Comparison of ENCODE assay signal across 10 mouse cellular contexts in the genomic region with DNA sequence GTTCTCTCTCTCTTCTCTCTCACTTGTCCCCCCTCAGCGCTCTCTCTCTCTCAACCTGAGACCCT. TPM values are rescaled to one million over a fixed set of nuclear protein-coding genes. Genes with fewer than 3 reads are reported as not detected.
A peak's percentile ranks its signal among the peaks of the same experiment; 100 is the strongest.
DNase-seq lines count a peak whose midpoint lies in the region; ATAC-seq lines count a peak whose summit lies in the region.
"Had no signal": no experiment of that assay in that cellular context is flagged by ENCODE, and none has a peak within 500 bp of the region (broad histone marks: within the 10 kb centered on the region; RNA-seq: fewer than 3 reads in every experiment).

TSS of gene Trpc5 (minus strand) at position 39 of the 65 bp plus-strand sequence.

- ATAC-seq in heart, embryonic 16.5 days (replicated peaks; ENCODE audit: extremely low read depth, insufficient read depth, low FRiP score) = no peak
- ATAC-seq in embryonic facial prominence, embryonic 12.5 days (ENCODE audit: insufficient number of reproducible peaks, insufficient read depth, low FRiP score, low TSS enrichment) = no peak
- no peak for ATAC-seq in intestine, embryonic 16.5 days
- 0 out of 2 replicates have a peak, but pooled peaks have one; percentile 13 for ATAC-seq in midbrain, embryonic 11.5 days (ENCODE audit: low FRiP score)

- DNase-seq in heart, adult 8-10 months (ENCODE audit: low spot score) = no peak
- no peak for DNase-seq in midbrain, embryonic 11.5 days (ENCODE audit: low spot score, missing footprints)
- no peak for DNase-seq in urinary bladder, postnatal 4 days (ENCODE audit: low spot score in 2 of 2)
- no peak for DNase-seq in retina, postnatal 1 day
- no peak for DNase-seq in ovary, postnatal 36 days (ENCODE audit: low spot score)

- H3K27me3 ChIP-seq in heart, embryonic 16.5 days (ENCODE audit: control insufficient read depth, insufficient read depth, low read length) = peaks cover 2% of the 10 kb centered on the region; the same call in 1 of the 2 replicates
- peaks cover 37% of the 10 kb centered on the region for H3K27me3 ChIP-seq in embryonic facial prominence, embryonic 12.5 days
- H3K27me3 ChIP-seq in intestine, embryonic 16.5 days (replicated peaks; ENCODE audit: control insufficient read depth, insufficient read depth, low read length) = peaks cover 18% of the 10 kb centered on the region; the same call in 1 of the 2 replicates
- peaks cover 14% of the 10 kb centered on the region; the same call in 1 of the 2 replicates for H3K27me3 ChIP-seq in midbrain, embryonic 11.5 days (ENCODE audit: control insufficient read depth, insufficient read depth, low read length)

- H3K9me3 ChIP-seq in heart, embryonic 16.5 days (replicated peaks; ENCODE audit: control insufficient read depth, low read length) = no peaks in the 10 kb centered on the region
- no peaks in the 10 kb centered on the region for H3K9me3 ChIP-seq in embryonic facial prominence, embryonic 12.5 days
- H3K9me3 ChIP-seq in intestine, embryonic 16.5 days (ENCODE audit: control insufficient read depth, low read length) = no peaks in the 10 kb centered on the region
- no peaks in the 10 kb centered on the region for H3K9me3 ChIP-seq in midbrain, embryonic 11.5 days (ENCODE audit: control insufficient read depth, low read length)

- no peak within 1 kb of the TSS for H3K27ac ChIP-seq in heart, embryonic 16.5 days (ENCODE audit: low read length)
- no peak within 1 kb of the TSS for H3K27ac ChIP-seq in embryonic facial prominence, embryonic 12.5 days
- H3K27ac ChIP-seq in intestine, embryonic 16.5 days (ENCODE audit: low read length) = no peak within 1 kb of the TSS
- H3K27ac ChIP-seq in midbrain, embryonic 11.5 days (ENCODE audit: low read depth, low read length) = no peak within 1 kb of the TSS

- peak within 1 kb of the TSS; percentile 55 for H3K9ac ChIP-seq in heart, embryonic 16.5 days (ENCODE audit: low read length)
- peak within 1 kb of the TSS; percentile 33; the same call in 1 of the 2 replicates for H3K9ac ChIP-seq in embryonic facial prominence, embryonic 12.5 days
- peak within 1 kb of the TSS; percentile 37; the same call in 1 of the 2 replicates for H3K9ac ChIP-seq in intestine, embryonic 16.5 days (ENCODE audit: low read depth, low read length)
- H3K9ac ChIP-seq in midbrain, embryonic 11.5 days (ENCODE audit: low read length) = peak within 1 kb of the TSS; percentile 52

- WGBS in heart, embryonic 16.5 days = 17% methylated on average over 1 of the region's 1 CpGs
- WGBS in embryonic facial prominence, embryonic 12.5 days = 17% methylated on average over 1 of the region's 1 CpGs
- 36% methylated on average over 1 of the region's 1 CpGs for whole genome bisulfite sequencing in intestine, embryonic 16.5 days
- 13% methylated on average over 1 of the region's 1 CpGs for WGBS in midbrain, embryonic 11.5 days

- peak within 1 kb of the TSS; percentile 58 for H3K4me3 ChIP-seq in heart, embryonic 16.5 days (ENCODE audit: low read length)
- peak within 1 kb of the TSS; percentile 42 for H3K4me3 ChIP-seq in embryonic facial prominence, embryonic 12.5 days
- peak within 1 kb of the TSS; percentile 46 for H3K4me3 ChIP-seq in intestine, embryonic 16.5 days (ENCODE audit: low read length)
- H3K4me3 ChIP-seq in midbrain, embryonic 11.5 days (ENCODE audit: low read depth, low read length) = peak within 1 kb of the TSS; percentile 40

- H3K36me3 ChIP-seq in heart, embryonic 16.5 days (ENCODE audit: control insufficient read depth, insufficient read depth) = no peaks in the 10 kb centered on the region
- H3K36me3 ChIP-seq in embryonic facial prominence, embryonic 12.5 days = no peaks in the 10 kb centered on the region
- no peaks in the 10 kb centered on the region for H3K36me3 ChIP-seq in intestine, embryonic 16.5 days (ENCODE audit: control insufficient read depth, insufficient read depth, low read length)
- no peaks in the 10 kb centered on the region for H3K36me3 ChIP-seq in midbrain, embryonic 11.5 days (ENCODE audit: control insufficient read depth, insufficient read depth, low read length)

- H3K4me1 ChIP-seq in heart, embryonic 16.5 days (ENCODE audit: control insufficient read depth, insufficient read depth, low read length) = no peaks in the 10 kb centered on the region
- H3K4me1 ChIP-seq in embryonic facial prominence, embryonic 12.5 days = no peaks in the 10 kb centered on the region
- no peaks in the 10 kb centered on the region for H3K4me1 ChIP-seq in intestine, embryonic 16.5 days (ENCODE audit: control insufficient read depth, insufficient read depth, low read length)
- H3K4me1 ChIP-seq in midbrain, embryonic 11.5 days (ENCODE audit: control insufficient read depth, insufficient read depth, low read length) = no peaks in the 10 kb centered on the region

- H3K4me2 ChIP-seq in heart, embryonic 16.5 days (ENCODE audit: low read depth, low read length) = peak within 1 kb of the TSS; percentile 80
- H3K4me2 ChIP-seq in embryonic facial prominence, embryonic 12.5 days (replicated peaks) = peak within 1 kb of the TSS; percentile 66
- H3K4me2 ChIP-seq in intestine, embryonic 16.5 days (ENCODE audit: low read depth, low read length) = peak within 1 kb of the TSS; percentile 76
- peak within 1 kb of the TSS; percentile 58 for H3K4me2 ChIP-seq in midbrain, embryonic 11.5 days

RNA-seq across cellular contexts. Expression of gene Trpc5, which starts in this region (rescaled TPM):
- polyA plus RNA-seq in heart, embryonic 16.5 days (2015; fragmentation: Nextera tagmentation; extraction: Ambion mirVana) = 0.05 and 0.08 TPM in 2 replicates
- total RNA-seq in heart, adult 8-10 months (2022) = not detected
- 0.43 and 0.52 TPM in 2 replicates for polyA plus RNA-seq in embryonic facial prominence, embryonic 12.5 days (2016; fragmentation: Nextera tagmentation; extraction: Ambion mirVana)
- 0.06 and 0.10 TPM in 2 replicates for polyA plus RNA-seq in intestine, embryonic 16.5 days (2015; fragmentation: Nextera tagmentation; extraction: Ambion mirVana)
- polyA plus RNA-seq in midbrain, embryonic 11.5 days (2014; fragmentation: Nextera tagmentation; extraction: Ambion mirVana) = 0.34 and 0.47 TPM in 2 replicates
- total RNA-seq: common myeloid progenitor, adult 5-6 weeks; neutrophil, adult 5-6 weeks had no signal

Comparison
In these comparisons a context has a peak if more than half of its experiments do, and no peak if none do; other contexts are left out.
1. Peak in ATAC-seq, H3K4me3 ChIP-seq, H3K9ac ChIP-seq and H3K4me2 ChIP-seq in midbrain, embryonic 11.5 days; RNA of the gene not detected or under 1 TPM.